Mouse (Mus musculus): ENCODE measurements around the gene Slc23a4. TPM values are rescaled to one million over a fixed set of nuclear protein-coding genes. Genes with fewer than 3 reads are reported as not detected.

Gene Slc23a4
- polyA plus RNA-seq, 1 experiment from 2014 or later, result 0.51 TPM

GRCm38 (mm10) chr6:34951518-34951917 lies 36.7 kb downstream of the Slc23a4 start:
- ATAC-seq (replicated peaks; ENCODE audit: low FRiP score), result no peak
- Histone ChIP-seq H3K4me3 (ENCODE audit: low read depth, low read length) (no peak overlapping the region), H3K4me2 (ENCODE audit: low read depth, low read length, severe bottlenecking) (no peak overlapping the region), H3K27ac (ENCODE audit: low read depth, low read length) (no peak overlapping the region), H3K9ac (ENCODE audit: low read length) (no peak overlapping the region), H3K9me3 (ENCODE audit: control insufficient read depth, low read length) (no peaks in the 10 kb centered on the region), H3K36me3 (ENCODE audit: control insufficient read depth, insufficient read depth, low read length) (no peaks in the 10 kb centered on the region), H3K4me1 (replicated peaks; ENCODE audit: control insufficient read depth, insufficient read depth, low read length) (no peaks in the 10 kb centered on the region), H3K27me3 (ENCODE audit: control insufficient read depth, insufficient read depth, low read length) (no peaks in the 10 kb centered on the region)
- peak; percentile 31 for DNase-seq (ENCODE audit: low spot score)
- WGBS, result 91% methylated on average over 7 of the region's 7 CpGs

- Histone ChIP-seq H3K9ac (ENCODE audit: low read length) (no peak overlapping the region), H3K9me3 (ENCODE audit: control insufficient read depth, low read length) (no peaks in the 10 kb centered on the region), H3K4me3 (ENCODE audit: low read depth, low read length) (peak overlapping the region; percentile 16; the same call in 1 of the 2 replicates), H3K4me1 (replicated peaks; ENCODE audit: control insufficient read depth, insufficient read depth, low read length) (no peaks in the 10 kb centered on the region), H3K36me3 (ENCODE audit: control insufficient read depth, insufficient read depth, low read length) (no peaks in the 10 kb centered on the region), H3K4me2 (ENCODE audit: low read depth, low read length, severe bottlenecking) (peak overlapping the region; percentile 45), H3K27me3 (ENCODE audit: control insufficient read depth, insufficient read depth, low read length) (no peaks in the 10 kb centered on the region), H3K27ac (ENCODE audit: low read depth, low read length) (no peak overlapping the region)
- ATAC-seq (replicated peaks; ENCODE audit: low FRiP score) (no peak), DNase-seq (ENCODE audit: low spot score) (no peak)
- 22% methylated on average over 11 of the region's 11 CpGs for WGBS
Measured at GRCm38 (mm10) chr6:34948461-34948860, 39.7 kb downstream of the Slc23a4 start.

- H3K9me3 ChIP-seq (ENCODE audit: control insufficient read depth, low read length), result no peaks in the 10 kb centered on the region
- no peak overlapping the region for H3K4me3 ChIP-seq (ENCODE audit: low read depth, low read length)
- no peak overlapping the region for H3K9ac ChIP-seq (ENCODE audit: low read length)
- H3K4me2 ChIP-seq (ENCODE audit: low read depth, low read length, severe bottlenecking), result no peak overlapping the region
- no peak overlapping the region for H3K27ac ChIP-seq (ENCODE audit: low read depth, low read length)
- 92% methylated on average over 1 of the region's 1 CpGs for WGBS
- H3K27me3 ChIP-seq (ENCODE audit: control insufficient read depth, insufficient read depth, low read length), result no peaks in the 10 kb centered on the region
- ATAC-seq (replicated peaks; ENCODE audit: low FRiP score), result no peak
- DNase-seq (ENCODE audit: low spot score), result no peak
- no peaks in the 10 kb centered on the region for H3K4me1 ChIP-seq (replicated peaks; ENCODE audit: control insufficient read depth, insufficient read depth, low read length)
- H3K36me3 ChIP-seq (ENCODE audit: control insufficient read depth, insufficient read depth, low read length), result no peaks in the 10 kb centered on the region
Measured at GRCm38 (mm10) chr6:34946486-34947079, 41.6 kb downstream of the Slc23a4 start.

GRCm38 (mm10) chr6:34943499-34943898 lies 44.7 kb downstream of the Slc23a4 start:
- ATAC-seq (replicated peaks; ENCODE audit: low FRiP score), result no peak
- Histone ChIP-seq H3K36me3 (ENCODE audit: control insufficient read depth, insufficient read depth, low read length) (no peaks in the 10 kb centered on the region), H3K9ac (ENCODE audit: low read length) (no peak overlapping the region), H3K27ac (ENCODE audit: low read depth, low read length) (no peak overlapping the region), H3K4me1 (replicated peaks; ENCODE audit: control insufficient read depth, insufficient read depth, low read length) (no peaks in the 10 kb centered on the region), H3K4me3 (ENCODE audit: low read depth, low read length) (no peak overlapping the region), H3K4me2 (ENCODE audit: low read depth, low read length, severe bottlenecking) (no peak overlapping the region), H3K27me3 (ENCODE audit: control insufficient read depth, insufficient read depth, low read length) (no peaks in the 10 kb centered on the region), H3K9me3 (ENCODE audit: control insufficient read depth, low read length) (no peaks in the 10 kb centered on the region)
- no peak for DNase-seq (ENCODE audit: low spot score)
- WGBS, result 73% methylated on average over 5 of the region's 5 CpGs

- no peak overlapping the region for H3K4me2 ChIP-seq (ENCODE audit: low read depth, low read length, severe bottlenecking)
- H3K4me1 ChIP-seq (replicated peaks; ENCODE audit: control insufficient read depth, insufficient read depth, low read length), result no peaks in the 10 kb centered on the region
- ATAC-seq (replicated peaks; ENCODE audit: low FRiP score) (no peak), DNase-seq (ENCODE audit: low spot score) (no peak)
- no peak overlapping the region for H3K9ac ChIP-seq (ENCODE audit: low read length)
- no peaks in the 10 kb centered on the region for H3K36me3 ChIP-seq (ENCODE audit: control insufficient read depth, insufficient read depth, low read length)
- no peaks in the 10 kb centered on the region for H3K27me3 ChIP-seq (ENCODE audit: control insufficient read depth, insufficient read depth, low read length)
- no peak overlapping the region for H3K4me3 ChIP-seq (ENCODE audit: low read depth, low read length)
- 90% methylated on average over 9 of the region's 9 CpGs for WGBS
- H3K27ac ChIP-seq (ENCODE audit: low read depth, low read length), result no peak overlapping the region
- no peaks in the 10 kb centered on the region for H3K9me3 ChIP-seq (ENCODE audit: control insufficient read depth, low read length)
Measured at GRCm38 (mm10) chr6:34942446-34942845, 45.8 kb downstream of the Slc23a4 start.

GRCm38 (mm10) chr6:34941496-34941895 lies 46.7 kb downstream of the Slc23a4 start:
- DNase-seq (ENCODE audit: low spot score), result no peak
- Histone ChIP-seq H3K4me2 (ENCODE audit: low read depth, low read length, severe bottlenecking) (no peak overlapping the region), H3K4me1 (replicated peaks; ENCODE audit: control insufficient read depth, insufficient read depth, low read length) (no peaks in the 10 kb centered on the region), H3K27ac (ENCODE audit: low read depth, low read length) (no peak overlapping the region), H3K27me3 (ENCODE audit: control insufficient read depth, insufficient read depth, low read length) (no peaks in the 10 kb centered on the region), H3K9ac (ENCODE audit: low read length) (no peak overlapping the region), H3K9me3 (ENCODE audit: control insufficient read depth, low read length) (no peaks in the 10 kb centered on the region), H3K36me3 (ENCODE audit: control insufficient read depth, insufficient read depth, low read length) (no peaks in the 10 kb centered on the region), H3K4me3 (ENCODE audit: low read depth, low read length) (no peak overlapping the region)
- no peak for ATAC-seq (replicated peaks; ENCODE audit: low FRiP score)
- 77% methylated on average over 2 of the region's 2 CpGs for WGBS

- Histone ChIP-seq H3K4me2 (ENCODE audit: low read depth, low read length, severe bottlenecking) (no peak overlapping the region), H3K36me3 (ENCODE audit: control insufficient read depth, insufficient read depth, low read length) (no peaks in the 10 kb centered on the region), H3K9me3 (ENCODE audit: control insufficient read depth, low read length) (no peaks in the 10 kb centered on the region), H3K9ac (ENCODE audit: low read length) (no peak overlapping the region), H3K4me3 (ENCODE audit: low read depth, low read length) (no peak overlapping the region), H3K27me3 (ENCODE audit: control insufficient read depth, insufficient read depth, low read length) (no peaks in the 10 kb centered on the region), H3K27ac (ENCODE audit: low read depth, low read length) (no peak overlapping the region), H3K4me1 (replicated peaks; ENCODE audit: control insufficient read depth, insufficient read depth, low read length) (no peaks in the 10 kb centered on the region)
- 95% methylated on average over 8 of the region's 8 CpGs for WGBS
- ATAC-seq (replicated peaks; ENCODE audit: low FRiP score), result no peak
- DNase-seq (ENCODE audit: low spot score), result no peak
Measured at GRCm38 (mm10) chr6:34939451-34939850, 48.8 kb downstream of the Slc23a4 start.

- ATAC-seq (replicated peaks; ENCODE audit: low FRiP score), result no peak
Measured at GRCm38 (mm10) chr6:34938929-34939325, 49.3 kb downstream of the Slc23a4 start.

GRCm38 (mm10) chr6:34938280-34938928 lies 49.8 kb downstream of the Slc23a4 start:
- H3K4me1 ChIP-seq (replicated peaks; ENCODE audit: control insufficient read depth, insufficient read depth, low read length), result no peaks in the 10 kb centered on the region
- DNase-seq (ENCODE audit: low spot score) (no peak), ATAC-seq (replicated peaks; ENCODE audit: low FRiP score) (no peak)
- H3K36me3 ChIP-seq (ENCODE audit: control insufficient read depth, insufficient read depth, low read length), result no peaks in the 10 kb centered on the region
- H3K9me3 ChIP-seq (ENCODE audit: control insufficient read depth, low read length), result no peaks in the 10 kb centered on the region
- no peak overlapping the region for H3K4me3 ChIP-seq (ENCODE audit: low read depth, low read length)
- H3K9ac ChIP-seq (ENCODE audit: low read length), result no peak overlapping the region
- no peaks in the 10 kb centered on the region for H3K27me3 ChIP-seq (ENCODE audit: control insufficient read depth, insufficient read depth, low read length)
- 82% methylated on average over 7 of the region's 7 CpGs for WGBS
- H3K27ac ChIP-seq (ENCODE audit: low read depth, low read length), result no peak overlapping the region
- no peak overlapping the region for H3K4me2 ChIP-seq (ENCODE audit: low read depth, low read length, severe bottlenecking)

More at GRCm38 (mm10) chr6:34938929-34939325, 49.3 kb downstream of the Slc23a4 start:
- no peak for DNase-seq (ENCODE audit: low spot score)
- Histone ChIP-seq H3K9ac (ENCODE audit: low read length) (no peak overlapping the region), H3K9me3 (ENCODE audit: control insufficient read depth, low read length) (no peaks in the 10 kb centered on the region), H3K4me3 (ENCODE audit: low read depth, low read length) (no peak overlapping the region), H3K4me1 (replicated peaks; ENCODE audit: control insufficient read depth, insufficient read depth, low read length) (no peaks in the 10 kb centered on the region), H3K27me3 (ENCODE audit: control insufficient read depth, insufficient read depth, low read length) (no peaks in the 10 kb centered on the region), H3K36me3 (ENCODE audit: control insufficient read depth, insufficient read depth, low read length) (no peaks in the 10 kb centered on the region), H3K4me2 (ENCODE audit: low read depth, low read length, severe bottlenecking) (no peak overlapping the region), H3K27ac (ENCODE audit: low read depth, low read length) (no peak overlapping the region)
- WGBS, result 63% methylated on average over 4 of the region's 4 CpGs

Measured in forebrain, embryonic 11.5 days (tissue).